ENCODE assay signal across 17 mouse cellular contexts in the genomic region with DNA sequence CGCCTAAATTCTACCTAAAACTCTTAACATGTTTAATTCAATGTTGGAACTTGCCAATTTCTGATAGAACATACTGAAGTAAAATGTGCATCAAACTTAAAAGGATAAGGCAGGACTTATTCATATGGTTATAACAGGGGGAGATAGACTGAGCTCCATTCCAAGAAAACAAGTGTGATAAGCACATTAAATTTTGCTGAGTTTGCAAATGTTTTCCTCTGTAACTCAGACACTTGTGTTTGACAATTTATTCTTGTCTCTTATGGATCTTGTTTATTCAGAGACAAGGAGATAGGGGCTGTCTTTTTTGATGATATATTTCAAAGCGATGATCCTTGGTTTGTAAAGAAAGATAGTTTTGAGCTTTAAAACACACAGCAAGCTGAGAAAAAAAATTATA.
"Had no signal": no experiment of that assay in that cellular context is flagged by ENCODE, and none has a peak within 500 bp of the region (broad histone marks: within the 10 kb centered on the region; RNA-seq: fewer than 3 reads in every experiment).

No protein-coding gene starts in this region.

- H3K4me2 ChIP-seq: neural tube, embryonic 12.5 days; neural tube, embryonic 13.5 days; neural tube, embryonic 15.5 days; stomach, embryonic 15.5 days had no signal

- H3K9me3 ChIP-seq: neural tube, embryonic 12.5 days; neural tube, embryonic 13.5 days; neural tube, embryonic 15.5 days; stomach, embryonic 15.5 days had no signal

- DNase-seq: retina, postnatal 1 day; right cerebral cortex, adult 18-20 months; right cerebral cortex, postnatal 14 days; right cerebral cortex, postnatal 25 days; right cerebral cortex, postnatal 4 days; spleen, adult 18-20 months; thymus, adult 18-20 months; thymus, adult 2 months; thymus, postnatal 14 days; thymus, postnatal 25 days; thymus, postnatal 36 days; thymus, postnatal 4 days had no signal

- H3K27me3 ChIP-seq: neural tube, embryonic 12.5 days; neural tube, embryonic 13.5 days; neural tube, embryonic 15.5 days; stomach, embryonic 15.5 days had no signal

- H3K4me1 ChIP-seq: neural tube, embryonic 12.5 days; neural tube, embryonic 13.5 days; neural tube, embryonic 15.5 days; stomach, embryonic 15.5 days had no signal

- H3K36me3 ChIP-seq: neural tube, embryonic 12.5 days; neural tube, embryonic 13.5 days; neural tube, embryonic 15.5 days; stomach, embryonic 15.5 days had no signal

- H3K9ac ChIP-seq: neural tube, embryonic 12.5 days; neural tube, embryonic 13.5 days; neural tube, embryonic 15.5 days; stomach, embryonic 15.5 days had no signal

- H3K27ac ChIP-seq: neural tube, embryonic 12.5 days; neural tube, embryonic 13.5 days; neural tube, embryonic 15.5 days; stomach, embryonic 15.5 days; stomach, postnatal 0 days had no signal

- H3K4me3 ChIP-seq: neural tube, embryonic 12.5 days; neural tube, embryonic 13.5 days; neural tube, embryonic 15.5 days; stomach, embryonic 15.5 days had no signal
